Mouse (Mus musculus): ENCODE data around the gene Scgb1b24. TPM values are rescaled to one million over a fixed set of nuclear protein-coding genes. Genes with fewer than 3 reads are reported as not detected.

Gene Scgb1b24
- not detected in 4 replicates for total RNA-seq (2023; ENCODE audit: inconsistent age)

DNA sequence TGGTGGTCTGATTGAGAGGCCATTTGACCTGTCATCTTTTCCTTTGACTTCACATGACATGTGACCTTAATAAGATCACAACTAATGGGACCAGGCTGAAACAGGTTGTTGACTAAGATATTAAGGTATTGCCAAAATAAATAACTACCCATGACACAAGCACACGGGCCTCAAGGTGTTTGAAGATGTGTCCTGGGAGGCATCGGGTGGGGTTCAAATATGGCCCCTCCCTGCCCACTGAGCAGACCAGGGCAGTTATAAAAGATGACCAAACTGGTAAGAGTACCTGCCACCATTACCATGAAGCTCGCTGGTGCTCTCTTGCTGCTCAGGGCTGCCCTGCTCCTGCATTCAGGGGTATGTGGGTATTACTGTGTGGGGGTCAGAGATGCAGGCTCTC, at the start of gene Scgb1b24:
Gene Scgb1b24, plus strand, starts transcription at position 301 of the 400 bp plus-strand sequence.

DNA sequence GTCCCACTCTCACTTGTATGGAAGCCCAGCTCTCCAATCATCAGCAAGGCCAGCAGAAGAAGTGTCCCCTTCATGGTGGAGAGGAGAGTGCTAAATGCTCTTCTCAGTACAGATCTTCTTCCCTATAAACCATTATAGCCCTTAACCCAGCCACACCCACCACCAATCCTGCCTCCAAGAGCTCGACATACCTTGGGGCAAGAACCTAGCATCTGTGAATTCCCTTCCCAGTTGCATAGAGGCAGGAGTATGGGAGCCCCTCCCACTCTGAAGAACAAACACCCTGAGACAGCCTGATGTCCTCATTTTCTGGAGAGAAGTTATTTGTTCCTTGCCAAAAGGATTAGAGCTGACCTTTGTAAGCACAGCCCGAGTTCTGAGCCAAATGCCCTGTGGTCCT, 4.4 kb upstream of the Scgb1b24 start, which contains the start of gene Scgb2b24:
Gene Scgb2b24, minus strand, starts transcription at position 101 of the 400 bp plus-strand sequence.

Other genes starting within 250 kb of the Scgb1b24 start
- not detected in 4 replicates for gene Scgb2b21, start 223.3 kb upstream of the Scgb1b24 start, total RNA-seq (2023; ENCODE audit: inconsistent age)
- gene Scgb2b24, start 4.5 kb upstream of the Scgb1b24 start, total RNA-seq (2023; ENCODE audit: inconsistent age): not detected in 4 replicates
- not detected in 4 replicates for gene Scgb2b26, start 201.2 kb downstream of the Scgb1b24 start, total RNA-seq (2023; ENCODE audit: inconsistent age)

Measured in B cell, adult (primary cell).